Mouse (Mus musculus) retina, postnatal 1 day (tissue): ENCODE data around the gene Hnrnph2.

Source experiments
- DNase-seq: peaks from one replicate; pipeline ENCODE4 v3.0.0-alpha.2; 2012

The Hnrnph2 gene

GRCm38 (mm10) chrX:134614306-134614705 is 13.3 kb downstream of the Hnrnph2 start:
- DNase-seq, result peak; percentile 14

- peak; percentile 6 for DNase-seq
Measured at GRCm38 (mm10) chrX:134619695-134620094, 18.7 kb downstream of the Hnrnph2 start.

- peak; percentile 34 for DNase-seq
Measured at GRCm38 (mm10) chrX:134620254-134620865, 19.4 kb downstream of the Hnrnph2 start.

GRCm38 (mm10) chrX:134621685-134622084 is 20.7 kb downstream of the Hnrnph2 start:
- DNase-seq, result no peak

- no peak for DNase-seq
Measured at GRCm38 (mm10) chrX:134623350-134623749, 22.4 kb downstream of the Hnrnph2 start.

GRCm38 (mm10) chrX:134628200-134628599 is 27.2 kb downstream of the Hnrnph2 start:
- no peak for DNase-seq

GRCm38 (mm10) chrX:134632710-134633109 is 31.7 kb downstream of the Hnrnph2 start:
- no peak for DNase-seq

- DNase-seq, result no peak
Measured at GRCm38 (mm10) chrX:134635111-134635510, 34.1 kb downstream of the Hnrnph2 start.

- DNase-seq, result no peak
Measured at GRCm38 (mm10) chrX:134635860-134636259, 34.9 kb downstream of the Hnrnph2 start.

- no peak for DNase-seq
Measured at GRCm38 (mm10) chrX:134641000-134641760, 40.2 kb downstream of the Hnrnph2 start.

GRCm38 (mm10) chrX:134646338-134646737 is 45.4 kb downstream of the Hnrnph2 start:
- no peak for DNase-seq

GRCm38 (mm10) chrX:134647421-134647820 is 46.4 kb downstream of the Hnrnph2 start:
- no peak for DNase-seq

GRCm38 (mm10) chrX:134648031-134648692 is 47.2 kb downstream of the Hnrnph2 start:
- DNase-seq, result peak; percentile 91

- DNase-seq, result no peak
Measured at GRCm38 (mm10) chrX:134652061-134652460, 51.1 kb downstream of the Hnrnph2 start.
